Mouse (Mus musculus): ENCODE measurements at regions not wholly inside any gene's neighbourhood (a gene's known extent, or its start where the extent isn't known, plus 50 kb on each side); places are given as distances from the start of the nearest gene placed in this dataset.

GRCm38 (mm10) chr12:28055518-28056280 lies 496.5 kb downstream of the Dcdc2c start:
- TF ChIP-seq CTCF (conservative IDR thresholded peaks at IDR 0.05; ENCODE audit: insufficient read depth, insufficient read length, low read depth, low read length), result no peak
- TF ChIP-seq POLR2A (IDR thresholded peaks at IDR 0.05; ENCODE audit: low read depth, low read length), result no peak
